Mouse (Mus musculus): ENCODE data around the gene Smoc2. TPM values are rescaled to one million over a fixed set of nuclear protein-coding genes. Genes with fewer than 3 reads are reported as not detected.

Smoc2 gene
- total and polyA plus RNA-seq, 3 experiments: 0.34 TPM; not detected in 2

DNA sequence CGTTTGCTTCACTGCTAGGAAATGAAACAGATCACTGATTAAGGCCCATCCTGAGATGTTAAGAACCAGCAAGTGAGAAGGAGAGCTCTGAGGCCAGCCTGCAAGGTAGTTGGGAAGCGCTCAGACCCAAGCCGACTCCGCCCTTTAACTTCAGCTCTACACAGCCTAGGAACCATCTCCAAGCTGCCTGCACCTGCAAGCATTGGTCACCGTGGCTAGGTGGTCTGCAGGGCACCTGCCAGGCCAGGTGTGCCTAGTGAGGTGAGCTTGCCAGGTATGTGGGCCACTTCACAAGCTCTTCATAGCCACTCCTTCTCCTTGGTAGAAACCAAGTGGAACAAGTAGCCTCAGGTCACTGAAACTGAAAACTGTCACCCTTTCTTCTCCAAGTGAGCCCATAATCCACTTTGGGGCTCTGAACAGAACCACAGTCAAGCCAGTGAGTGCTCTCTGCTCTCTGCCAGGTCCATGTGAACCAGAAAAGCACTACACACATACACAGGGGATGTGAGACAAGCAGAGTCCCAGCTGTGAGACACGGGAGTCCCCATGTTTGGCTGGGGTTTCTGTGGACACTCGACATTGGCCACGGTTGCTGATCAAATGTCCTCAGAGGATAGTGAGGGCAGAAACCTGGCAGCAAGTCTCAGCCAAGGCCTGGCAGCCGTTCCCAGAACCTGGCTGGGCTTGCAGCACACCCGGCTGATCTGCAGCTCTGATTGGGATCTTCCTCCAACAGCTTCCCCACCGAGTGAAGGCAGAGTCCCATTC lies 34.9 kb upstream of the Smoc2 start:
- dilution Hi-C loops (cut with MboI; ENCODE audit: extremely low pct_ligation_motif_present, extremely low pct_unique_long_range_greater_than_20kb, low sequenced_read_pairs): no loop called here
- in situ Hi-C loops (cut with MboI; ENCODE audit: low pct_ligation_motif_present, low pct_unique_long_range_greater_than_20kb, low sequenced_read_pairs): no loop called here

DNA sequence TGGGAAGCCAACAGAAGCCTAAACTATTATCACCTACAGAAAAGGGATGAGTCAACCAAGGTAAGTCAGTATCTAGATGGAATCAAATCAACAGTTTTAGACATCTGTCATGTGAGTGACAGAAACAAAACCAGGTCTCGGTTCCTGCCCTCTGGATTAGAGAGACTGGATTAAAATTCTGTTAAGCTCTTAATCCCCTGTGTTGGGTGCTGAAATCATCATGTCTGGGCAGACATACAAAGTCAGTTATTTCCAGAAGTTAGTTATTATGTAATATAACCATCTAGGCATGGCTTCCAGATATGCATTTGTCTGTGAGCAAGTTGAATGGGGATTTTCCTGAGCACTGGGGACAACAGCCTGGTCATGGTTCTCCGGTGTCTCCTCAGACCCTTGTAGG lies 33.0 kb upstream of the Smoc2 start:
- Histone ChIP-seq H3K27me3 (replicated peaks) (peaks cover 74% of the 10 kb centered on the region), H3K36me3 (replicated peaks in 1 of 2; ENCODE audit: control insufficient read depth in 1 of 2, insufficient read depth in 1 of 2, low read length in 1 of 2) (no peaks in the 10 kb centered on the region), H3K9me3 (replicated peaks; ENCODE audit: low read length) (no peaks in the 10 kb centered on the region), H3K9ac (ENCODE audit: insufficient read depth, low read depth) (no peak overlapping the region), H3K4me1 (ENCODE audit: control insufficient read depth in 1 of 2, insufficient read depth in 2 of 2) (no peaks in the 10 kb centered on the region), H3K27ac (ENCODE audit: insufficient read depth, low read depth) (no peak overlapping the region), H3K4me2 (ENCODE audit: insufficient read depth, low read depth, poor library complexity, severe bottlenecking) (no peak overlapping the region), H3K4me3 (replicated peaks in 1 of 3; ENCODE audit: low read depth in 2 of 3, low read length in 2 of 3, poor library complexity in 1 of 3) (no peak overlapping the region), H3K79me2 (replicated peaks; ENCODE audit: control insufficient read depth, extremely low read depth, insufficient read depth, poor library complexity, severe bottlenecking) (no peaks in the 10 kb centered on the region)
- DNase-seq (ENCODE audit: extremely low read depth): no peak
- TF ChIP-seq KAT2A (IDR thresholded peaks at IDR 0.05; ENCODE audit: insufficient replicate concordance, low read length) (no peak), NRF1 (IDR thresholded peaks at IDR 0.05; ENCODE audit: low read depth, low read length) (no peak), ZMIZ1 (IDR thresholded peaks at IDR 0.05; ENCODE audit: low read depth, low read length) (no peak), JUND (conservative IDR thresholded peaks at IDR 0.05; ENCODE audit: low read depth, low read length) (no peak), HCFC1 (IDR thresholded peaks at IDR 0.05; ENCODE audit: low read depth, low read length) (no peak), SIN3A (IDR thresholded peaks at IDR 0.05; ENCODE audit: low read length) (no peak), BHLHE40 (IDR thresholded peaks at IDR 0.05; ENCODE audit: low read depth, low read length) (no peak), MAZ (IDR thresholded peaks at IDR 0.05; ENCODE audit: low read depth, low read length) (no peak), CHD1 (IDR thresholded peaks at IDR 0.05; ENCODE audit: low read depth, low read length) (no peak), MAFK (IDR thresholded peaks at IDR 0.05; ENCODE audit: insufficient replicate concordance, low read length) (no peak), ZKSCAN1 (IDR thresholded peaks at IDR 0.05; ENCODE audit: borderline replicate concordance, low read depth, low read length) (no peak), NELFE (IDR thresholded peaks at IDR 0.05; ENCODE audit: low read depth, low read length) (no peak), ZC3H11A (IDR thresholded peaks at IDR 0.05; ENCODE audit: low read depth, low read length) (no peak), ETS1 (conservative IDR thresholded peaks at IDR 0.05; ENCODE audit: low read depth, low read length) (no peak), UBTF (IDR thresholded peaks at IDR 0.05; ENCODE audit: low read depth, low read length) (no peak), POLR2AphosphoS2 (IDR thresholded peaks at IDR 0.05; ENCODE audit: low read depth, low read length) (no peak), E2F4 (IDR thresholded peaks at IDR 0.05; ENCODE audit: insufficient replicate concordance, low read depth, low read length) (no peak)
- in situ Hi-C loops (cut with MboI; ENCODE audit: low pct_ligation_motif_present, low pct_unique_long_range_greater_than_20kb, low sequenced_read_pairs) (no loop called here), dilution Hi-C loops (cut with MboI; ENCODE audit: extremely low pct_ligation_motif_present, extremely low pct_unique_long_range_greater_than_20kb, low sequenced_read_pairs) (no loop called here)

More for the DNA sequence above, 34.9 kb upstream of the Smoc2 start:
- no peaks in the 10 kb centered on the region for H3K79me2 ChIP-seq (replicated peaks; ENCODE audit: control insufficient read depth, extremely low read depth, insufficient read depth, poor library complexity, severe bottlenecking)
- H3K4me3 ChIP-seq (replicated peaks in 1 of 3; ENCODE audit: low read depth in 2 of 3, low read length in 2 of 3, poor library complexity in 1 of 3): no peak overlapping the region
- H3K36me3 ChIP-seq (replicated peaks in 1 of 2; ENCODE audit: control insufficient read depth in 1 of 2, insufficient read depth in 1 of 2, low read length in 1 of 2): no peaks in the 10 kb centered on the region
- TF ChIP-seq USF2 (conservative IDR thresholded peaks at IDR 0.05; ENCODE audit: low read depth, low read length) (no peak), CHD1 (IDR thresholded peaks at IDR 0.05; ENCODE audit: low read depth, low read length) (no peak), ZC3H11A (IDR thresholded peaks at IDR 0.05; ENCODE audit: low read depth, low read length) (no peak), RCOR1 (conservative IDR thresholded peaks at IDR 0.05; ENCODE audit: low read depth, low read length) (no peak), USF1 (IDR thresholded peaks at IDR 0.05; ENCODE audit: low read depth, low read length) (no peak)
- peaks cover 79% of the 10 kb centered on the region for H3K27me3 ChIP-seq (replicated peaks)
- no peak overlapping the region for H3K4me2 ChIP-seq (ENCODE audit: insufficient read depth, low read depth, poor library complexity, severe bottlenecking)
- no peaks in the 10 kb centered on the region for H3K4me1 ChIP-seq (ENCODE audit: control insufficient read depth in 1 of 2, insufficient read depth in 2 of 2)
- no peaks in the 10 kb centered on the region for H3K9me3 ChIP-seq (replicated peaks; ENCODE audit: low read length)
- no peak overlapping the region for H3K9ac ChIP-seq (ENCODE audit: insufficient read depth, low read depth)
- DNase-seq (ENCODE audit: extremely low read depth): no peak
- H3K27ac ChIP-seq (ENCODE audit: insufficient read depth, low read depth): no peak overlapping the region

Measured in CH12.LX (cell line).